Mouse (Mus musculus): ENCODE measurements around the gene Dgcr8. TPM values are rescaled to one million over a fixed set of nuclear protein-coding genes. Genes with fewer than 3 reads are reported as not detected.
A peak's percentile ranks its signal among the peaks of the same experiment; 100 is the strongest.

Gene Dgcr8
- total and polyA plus RNA-seq, 2 experiments: 8.0 to 8.3 TPM

- no peak overlapping the region for H3K27ac ChIP-seq (replicated peaks; ENCODE audit: insufficient read depth, low read depth, low read length)
- no peak overlapping the region for H3K4me3 ChIP-seq (ENCODE audit: insufficient read depth, low read depth, low read length)
- no peaks in the 10 kb centered on the region for H3K27me3 ChIP-seq (ENCODE audit: control insufficient read depth, insufficient read depth, low read length)
- H3K9ac ChIP-seq (ENCODE audit: low read depth, low read length): no peak overlapping the region
- H3K79me2 ChIP-seq (ENCODE audit: control insufficient read depth, insufficient read depth, low read length): peaks cover 5% of the 10 kb centered on the region; the same call in 1 of the 2 replicates
- peaks cover 46% of the 10 kb centered on the region for H3K36me3 ChIP-seq (ENCODE audit: control insufficient read depth, insufficient read depth, low read length)
- peaks cover 7% of the 10 kb centered on the region for H3K4me1 ChIP-seq (ENCODE audit: control insufficient read depth, insufficient read depth, low read length)
- DNase-seq (ENCODE audit: extremely low read depth, low read depth, low spot score): no peak
- WGBS: 89% methylated on average over 1 of the region's 1 CpGs
- TF ChIP-seq POLR2A (IDR thresholded peaks at IDR 0.05; ENCODE audit: extremely low read depth, insufficient read depth, low read length) (no peak), CTCF (IDR thresholded peaks at IDR 0.05; ENCODE audit: low read depth, low read length) (no peak)
Measured at GRCm38 (mm10) chr16:18253866-18254265, 35.2 kb downstream of the Dgcr8 start.

GRCm38 (mm10) chr16:18252736-18253135, 36.3 kb downstream of the Dgcr8 start:
- no peak overlapping the region for H3K4me3 ChIP-seq (ENCODE audit: insufficient read depth, low read depth, low read length)
- no peak for DNase-seq (ENCODE audit: extremely low read depth, low read depth, low spot score)
- peaks cover 7% of the 10 kb centered on the region for H3K4me1 ChIP-seq (ENCODE audit: control insufficient read depth, insufficient read depth, low read length)
- WGBS: 85% methylated on average over 6 of the region's 6 CpGs
- H3K27me3 ChIP-seq (ENCODE audit: control insufficient read depth, insufficient read depth, low read length): no peaks in the 10 kb centered on the region
- no peak for TF ChIP-seq POLR2A (IDR thresholded peaks at IDR 0.05; ENCODE audit: extremely low read depth, insufficient read depth, low read length)
- TF ChIP-seq CTCF (IDR thresholded peaks at IDR 0.05; ENCODE audit: low read depth, low read length): no peak
- peaks cover 10% of the 10 kb centered on the region; the same call in 1 of the 2 replicates for H3K79me2 ChIP-seq (ENCODE audit: control insufficient read depth, insufficient read depth, low read length)
- peaks cover 38% of the 10 kb centered on the region for H3K36me3 ChIP-seq (ENCODE audit: control insufficient read depth, insufficient read depth, low read length)
- H3K9ac ChIP-seq (ENCODE audit: low read depth, low read length): no peak overlapping the region
- H3K27ac ChIP-seq (replicated peaks; ENCODE audit: insufficient read depth, low read depth, low read length): no peak overlapping the region

GRCm38 (mm10) chr16:18250828-18251790, 37.9 kb downstream of the Dgcr8 start:
- no peak for DNase-seq (ENCODE audit: extremely low read depth, low read depth, low spot score)
- Histone ChIP-seq H3K4me3 (ENCODE audit: insufficient read depth, low read depth, low read length) (no peak overlapping the region), H3K79me2 (ENCODE audit: control insufficient read depth, insufficient read depth, low read length) (peaks cover 10% of the 10 kb centered on the region; the same call in 1 of the 2 replicates), H3K27me3 (ENCODE audit: control insufficient read depth, insufficient read depth, low read length) (no peaks in the 10 kb centered on the region), H3K4me1 (ENCODE audit: control insufficient read depth, insufficient read depth, low read length) (peaks cover 9% of the 10 kb centered on the region), H3K36me3 (ENCODE audit: control insufficient read depth, insufficient read depth, low read length) (peaks cover 29% of the 10 kb centered on the region), H3K27ac (replicated peaks; ENCODE audit: insufficient read depth, low read depth, low read length) (no peak overlapping the region), H3K9ac (ENCODE audit: low read depth, low read length) (no peak overlapping the region)
- TF ChIP-seq POLR2A (IDR thresholded peaks at IDR 0.05; ENCODE audit: extremely low read depth, insufficient read depth, low read length) (no peak), CTCF (IDR thresholded peaks at IDR 0.05; ENCODE audit: low read depth, low read length) (no peak)
- 80% methylated on average over 10 of the region's 10 CpGs for WGBS

- Histone ChIP-seq H3K36me3 (ENCODE audit: control insufficient read depth, insufficient read depth, low read length) (peaks cover 27% of the 10 kb centered on the region), H3K9ac (ENCODE audit: low read depth, low read length) (no peak overlapping the region), H3K27ac (replicated peaks; ENCODE audit: insufficient read depth, low read depth, low read length) (no peak overlapping the region), H3K4me3 (ENCODE audit: insufficient read depth, low read depth, low read length) (no peak overlapping the region), H3K79me2 (ENCODE audit: control insufficient read depth, insufficient read depth, low read length) (peaks cover 10% of the 10 kb centered on the region; the same call in 1 of the 2 replicates), H3K4me1 (ENCODE audit: control insufficient read depth, insufficient read depth, low read length) (peaks cover 9% of the 10 kb centered on the region), H3K27me3 (ENCODE audit: control insufficient read depth, insufficient read depth, low read length) (no peaks in the 10 kb centered on the region)
- no peak for DNase-seq (ENCODE audit: extremely low read depth, low read depth, low spot score)
- 61% methylated on average over 4 of the region's 4 CpGs for WGBS
- TF ChIP-seq POLR2A (IDR thresholded peaks at IDR 0.05; ENCODE audit: extremely low read depth, insufficient read depth, low read length) (no peak), CTCF (IDR thresholded peaks at IDR 0.05; ENCODE audit: low read depth, low read length) (no peak)
Measured at GRCm38 (mm10) chr16:18250231-18250630, 38.8 kb downstream of the Dgcr8 start.

- WGBS: 3% methylated on average over 27 of the region's 27 CpGs
- DNase-seq (ENCODE audit: extremely low read depth, low read depth, low spot score): peak; percentile 25
- Histone ChIP-seq H3K79me2 (ENCODE audit: control insufficient read depth, insufficient read depth, low read length) (peaks cover 10% of the 10 kb centered on the region; the same call in 1 of the 2 replicates), H3K36me3 (ENCODE audit: control insufficient read depth, insufficient read depth, low read length) (peaks cover 26% of the 10 kb centered on the region), H3K27me3 (ENCODE audit: control insufficient read depth, insufficient read depth, low read length) (no peaks in the 10 kb centered on the region), H3K27ac (replicated peaks; ENCODE audit: insufficient read depth, low read depth, low read length) (peak overlapping the region; percentile 26; the same call in 1 of the 2 replicates), H3K4me3 (ENCODE audit: insufficient read depth, low read depth, low read length) (peak overlapping the region; percentile 78), H3K4me1 (ENCODE audit: control insufficient read depth, insufficient read depth, low read length) (peaks cover 9% of the 10 kb centered on the region), H3K9ac (ENCODE audit: low read depth, low read length) (peak overlapping the region; percentile 83)
- no peak for TF ChIP-seq POLR2A (IDR thresholded peaks at IDR 0.05; ENCODE audit: extremely low read depth, insufficient read depth, low read length)
- TF ChIP-seq CTCF (IDR thresholded peaks at IDR 0.05; ENCODE audit: low read depth, low read length): no peak
Measured at GRCm38 (mm10) chr16:18249364-18249967, 39.6 kb downstream of the Dgcr8 start.

Data from liver, adult 2 months (tissue).